Mouse (Mus musculus) embryonic facial prominence, embryonic 10.5 days (tissue): ENCODE measurements around the gene Gpr18. TPM values are rescaled to one million over a fixed set of nuclear protein-coding genes. Genes with fewer than 3 reads are reported as not detected.

Experiments used
- DNase-seq: peaks from one replicate; pipeline ENCODE4 v3.0.0-alpha.2; 2017; ENCODE audit warnings: low spot score
- H3K27ac ChIP-seq: fragments of 300-500 bp; sonication (generic); replicated peaks from 2 replicates; pipeline ENCODE4 v1.5.1; 2016; ENCODE audit warnings: mild to moderate bottlenecking
- H3K27me3 ChIP-seq: fragments of 300-500 bp; sonication (generic); replicated peaks from 2 replicates; pipeline ENCODE4 v1.6.1; 2016; ENCODE audit warnings: low read depth, mild to moderate bottlenecking; ENCODE audit not compliant: poor library complexity, severe bottlenecking
- H3K36me3 ChIP-seq: fragments of 300-500 bp; sonication (generic); replicated peaks from 2 replicates; pipeline ENCODE4 v1.6.1; 2016; ENCODE audit warnings: mild to moderate bottlenecking, moderate library complexity
- H3K4me1 ChIP-seq: fragments of 300-500 bp; sonication (generic); 2 replicates; pipeline ENCODE4 v1.6.1; 2016
- H3K4me3 ChIP-seq: fragments of 300-500 bp; sonication (generic); 2 replicates; pipeline ENCODE4 v1.5.1; 2016; ENCODE audit warnings: mild to moderate bottlenecking, moderate library complexity
- H3K9me3 ChIP-seq: fragments of 300-500 bp; sonication (generic); 2 replicates; pipeline ENCODE4 v1.6.1; 2016; ENCODE audit warnings: mild to moderate bottlenecking
- WGBS: fragments of 180-500 bp; shearing (Covaris S2); methylation state at CpG from one replicate; pipeline ENCODE4 v1.1.7; 2016; 5-methylcytosine and 5-hydroxymethylcytosine counted together
- polyA plus RNA-seq: library from polyadenylated mRNA; unstranded; fragments of >200 nt; fragmentation: Nextera tagmentation; extraction: Ambion mirVana; gene quantifications from 2 replicates; pipeline ENCODE4 v1.2.1, GENCODE M21; 2016

Gene Gpr18
- polyA plus RNA-seq, 1 experiment from 2014 or later = 0.22 TPM

GRCm38 (mm10) chr14:121958041-121958750 is 42.6 kb upstream of the Gpr18 start:
- no peak overlapping the region for H3K4me3 ChIP-seq
- no peak for DNase-seq

GRCm38 (mm10) chr14:121957176-121957871 is 41.7 kb upstream of the Gpr18 start:
- WGBS = 95% methylated on average over 10 of the region's 10 CpGs
- Histone ChIP-seq H3K4me1 (peaks cover 3% of the 10 kb centered on the region; the same call in 1 of the 2 replicates), H3K27ac (no peak overlapping the region), H3K27me3 (no peaks in the 10 kb centered on the region), H3K4me3 (no peak overlapping the region), H3K9me3 (no peaks in the 10 kb centered on the region), H3K36me3 (peaks cover 9% of the 10 kb centered on the region; the same call in 1 of the 2 replicates)
- DNase-seq = no peak

More at GRCm38 (mm10) chr14:121958041-121958750, 42.6 kb upstream of the Gpr18 start:
- Histone ChIP-seq H3K27ac (no peak overlapping the region), H3K9me3 (no peaks in the 10 kb centered on the region), H3K27me3 (no peaks in the 10 kb centered on the region), H3K4me1 (peaks cover 3% of the 10 kb centered on the region; the same call in 1 of the 2 replicates), H3K36me3 (peaks cover 9% of the 10 kb centered on the region; the same call in 1 of the 2 replicates)
- whole genome bisulfite sequencing = 93% methylated on average over 3 of the region's 3 CpGs

- WGBS = 88% methylated on average over 5 of the region's 5 CpGs
- H3K9me3 ChIP-seq = no peaks in the 10 kb centered on the region
- no peaks in the 10 kb centered on the region for H3K4me1 ChIP-seq
- peaks cover 9% of the 10 kb centered on the region; the same call in 1 of the 2 replicates for H3K36me3 ChIP-seq
- no peak for DNase-seq
- H3K27ac ChIP-seq = no peak overlapping the region
- H3K27me3 ChIP-seq = no peaks in the 10 kb centered on the region
- H3K4me3 ChIP-seq = no peak overlapping the region
These were observed 40.7 kb upstream of the Gpr18 start for GRCm38 (mm10) chr14:121956291-121956690.

GRCm38 (mm10) chr14:121955176-121955795 is 39.7 kb upstream of the Gpr18 start:
- DNase-seq = no peak
- Histone ChIP-seq H3K4me3 (no peak overlapping the region), H3K4me1 (no peaks in the 10 kb centered on the region), H3K36me3 (peaks cover 9% of the 10 kb centered on the region; the same call in 1 of the 2 replicates), H3K27me3 (no peaks in the 10 kb centered on the region), H3K9me3 (no peaks in the 10 kb centered on the region), H3K27ac (no peak overlapping the region)
- WGBS = 89% methylated on average over 5 of the region's 5 CpGs

- DNase-seq = no peak
- H3K4me1 ChIP-seq = no peaks in the 10 kb centered on the region
- no peak overlapping the region for H3K4me3 ChIP-seq
- H3K27me3 ChIP-seq = no peaks in the 10 kb centered on the region
- 97% methylated on average over 12 of the region's 12 CpGs for WGBS
- H3K27ac ChIP-seq = no peak overlapping the region
- H3K9me3 ChIP-seq = no peaks in the 10 kb centered on the region
- peaks cover 9% of the 10 kb centered on the region; the same call in 1 of the 2 replicates for H3K36me3 ChIP-seq
These were observed 39.0 kb upstream of the Gpr18 start for GRCm38 (mm10) chr14:121954608-121955007.

GRCm38 (mm10) chr14:121954129-121954528 is 38.5 kb upstream of the Gpr18 start:
- Histone ChIP-seq H3K4me3 (no peak overlapping the region), H3K27ac (no peak overlapping the region), H3K36me3 (peaks cover 9% of the 10 kb centered on the region; the same call in 1 of the 2 replicates), H3K9me3 (no peaks in the 10 kb centered on the region), H3K27me3 (no peaks in the 10 kb centered on the region), H3K4me1 (no peaks in the 10 kb centered on the region)
- 94% methylated on average over 11 of the region's 11 CpGs for WGBS
- no peak for DNase-seq

GRCm38 (mm10) chr14:121952046-121952400 is 36.4 kb upstream of the Gpr18 start:
- no peaks in the 10 kb centered on the region for H3K9me3 ChIP-seq
- H3K27me3 ChIP-seq = no peaks in the 10 kb centered on the region
- H3K36me3 ChIP-seq = peaks cover 9% of the 10 kb centered on the region; the same call in 1 of the 2 replicates
- no peak overlapping the region for H3K27ac ChIP-seq
- no peak for DNase-seq
- WGBS = 88% methylated on average over 5 of the region's 5 CpGs
- no peaks in the 10 kb centered on the region for H3K4me1 ChIP-seq
- H3K4me3 ChIP-seq = no peak overlapping the region

- 81% methylated on average over 2 of the region's 2 CpGs for WGBS
- Histone ChIP-seq H3K27me3 (no peaks in the 10 kb centered on the region), H3K4me3 (no peak overlapping the region), H3K4me1 (no peaks in the 10 kb centered on the region), H3K27ac (no peak overlapping the region), H3K36me3 (peaks cover 9% of the 10 kb centered on the region; the same call in 1 of the 2 replicates), H3K9me3 (no peaks in the 10 kb centered on the region)
- no peak for DNase-seq
These were observed 35.9 kb upstream of the Gpr18 start for GRCm38 (mm10) chr14:121951399-121952045.

- DNase-seq = no peak
- H3K9me3 ChIP-seq = no peaks in the 10 kb centered on the region; the same call in 1 of the 2 replicates
- no peaks in the 10 kb centered on the region for H3K4me1 ChIP-seq
- no peak overlapping the region for H3K27ac ChIP-seq
- WGBS = 94% methylated on average over 5 of the region's 5 CpGs
- no peaks in the 10 kb centered on the region for H3K27me3 ChIP-seq
- peaks cover 9% of the 10 kb centered on the region; the same call in 1 of the 2 replicates for H3K36me3 ChIP-seq
- no peak overlapping the region for H3K4me3 ChIP-seq
These were observed 34.3 kb upstream of the Gpr18 start for GRCm38 (mm10) chr14:121949897-121950296.

- Histone ChIP-seq H3K4me3 (no peak overlapping the region), H3K9me3 (no peaks in the 10 kb centered on the region; the same call in 1 of the 2 replicates), H3K27me3 (no peaks in the 10 kb centered on the region), H3K4me1 (no peaks in the 10 kb centered on the region), H3K36me3 (peaks cover 7% of the 10 kb centered on the region; the same call in 1 of the 2 replicates), H3K27ac (no peak overlapping the region)
- 89% methylated on average over 3 of the region's 3 CpGs for WGBS
- no peak for DNase-seq
These were observed 33.9 kb upstream of the Gpr18 start for GRCm38 (mm10) chr14:121949436-121949835.

- no peaks in the 10 kb centered on the region for H3K27me3 ChIP-seq
- no peak for DNase-seq
- peaks cover 4% of the 10 kb centered on the region; the same call in 1 of the 2 replicates for H3K9me3 ChIP-seq
- H3K4me3 ChIP-seq = no peak overlapping the region
- H3K27ac ChIP-seq = no peak overlapping the region
- H3K36me3 ChIP-seq = no peaks in the 10 kb centered on the region
- H3K4me1 ChIP-seq = no peaks in the 10 kb centered on the region
- 82% methylated on average over 3 of the region's 3 CpGs for WGBS
These were observed 32.4 kb upstream of the Gpr18 start for GRCm38 (mm10) chr14:121947966-121948365.

GRCm38 (mm10) chr14:121947201-121947760 is 31.7 kb upstream of the Gpr18 start:
- no peak for DNase-seq
- H3K4me1 ChIP-seq = no peaks in the 10 kb centered on the region
- peaks cover 7% of the 10 kb centered on the region; the same call in 1 of the 2 replicates for H3K9me3 ChIP-seq
- no peaks in the 10 kb centered on the region for H3K27me3 ChIP-seq
- no peak overlapping the region for H3K27ac ChIP-seq
- H3K36me3 ChIP-seq = no peaks in the 10 kb centered on the region
- no peak overlapping the region for H3K4me3 ChIP-seq
- WGBS = 84% methylated on average over 8 of the region's 8 CpGs
